Mouse (Mus musculus) kidney, adult 18-20 months (tissue): ENCODE data around the gene Pdgfc.

ENCODE experiments used
- DNase-seq: peaks from one replicate; pipeline ENCODE4 v3.0.0; 2021

The Pdgfc gene

DNA sequence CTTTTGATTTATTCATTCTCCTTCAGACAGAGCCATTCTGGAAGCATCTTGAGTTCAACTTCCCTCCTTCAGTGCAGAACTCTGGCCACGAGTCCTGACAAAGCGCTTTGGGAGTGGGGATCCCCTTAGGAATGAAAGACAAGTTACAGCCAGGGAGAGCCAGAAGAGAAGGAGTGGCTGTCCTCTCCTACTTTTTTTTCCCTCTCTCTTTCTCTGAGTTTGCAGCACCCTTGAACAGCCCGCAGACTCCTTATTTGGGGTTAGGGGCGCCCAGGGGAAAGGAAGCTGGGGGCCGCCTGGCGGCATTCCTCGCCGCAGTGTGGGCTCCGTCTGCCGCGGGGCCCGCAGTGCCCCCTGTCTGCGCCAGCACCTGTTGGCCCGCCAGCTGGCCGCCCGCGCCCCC, at the start of gene Pdgfc:
Pdgfc (plus strand) TSS at position 266 of the 403 bp plus-strand sequence.
- DNase-seq = no peak

DNA sequence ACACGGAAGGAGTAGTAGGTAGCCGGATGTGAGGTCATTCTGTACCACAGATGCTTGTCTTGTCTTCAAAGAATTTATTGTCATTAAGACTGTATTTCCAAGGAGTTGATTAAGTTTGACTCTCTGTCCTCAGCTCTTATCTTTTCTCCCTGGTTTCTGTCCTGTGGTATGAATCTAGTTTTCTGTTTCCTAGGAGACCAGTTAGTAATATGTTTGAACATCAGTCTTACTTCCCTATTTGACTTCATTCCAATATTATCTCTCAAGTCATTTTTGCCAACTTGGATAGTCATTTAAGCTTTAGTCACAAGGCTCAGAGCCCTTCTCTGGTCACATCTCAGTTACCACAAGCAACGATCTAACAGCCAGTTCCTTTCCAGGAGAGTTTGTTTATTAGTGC, 27.0 kb upstream of the Pdgfc start:
- DNase-seq = no peak

DNA sequence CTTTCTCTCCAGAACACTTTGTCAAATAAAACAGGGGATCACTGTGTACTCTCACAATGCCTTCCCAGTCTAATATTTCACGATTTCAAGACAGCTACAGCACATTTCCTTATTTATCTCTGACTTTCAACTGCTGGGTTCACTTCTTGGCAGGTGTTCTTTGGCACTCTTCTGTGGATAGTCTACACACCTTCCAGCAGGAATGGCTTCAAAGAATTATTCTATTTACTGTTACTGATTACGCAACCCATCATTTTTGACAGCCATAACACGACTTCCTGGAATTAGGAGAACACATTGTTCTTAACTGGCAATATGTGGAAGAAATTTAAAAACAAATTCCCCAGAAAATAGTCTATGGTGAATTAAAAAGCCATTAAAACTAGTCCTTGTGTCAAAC, 26.3 kb upstream of the Pdgfc start:
- no peak for DNase-seq

DNA sequence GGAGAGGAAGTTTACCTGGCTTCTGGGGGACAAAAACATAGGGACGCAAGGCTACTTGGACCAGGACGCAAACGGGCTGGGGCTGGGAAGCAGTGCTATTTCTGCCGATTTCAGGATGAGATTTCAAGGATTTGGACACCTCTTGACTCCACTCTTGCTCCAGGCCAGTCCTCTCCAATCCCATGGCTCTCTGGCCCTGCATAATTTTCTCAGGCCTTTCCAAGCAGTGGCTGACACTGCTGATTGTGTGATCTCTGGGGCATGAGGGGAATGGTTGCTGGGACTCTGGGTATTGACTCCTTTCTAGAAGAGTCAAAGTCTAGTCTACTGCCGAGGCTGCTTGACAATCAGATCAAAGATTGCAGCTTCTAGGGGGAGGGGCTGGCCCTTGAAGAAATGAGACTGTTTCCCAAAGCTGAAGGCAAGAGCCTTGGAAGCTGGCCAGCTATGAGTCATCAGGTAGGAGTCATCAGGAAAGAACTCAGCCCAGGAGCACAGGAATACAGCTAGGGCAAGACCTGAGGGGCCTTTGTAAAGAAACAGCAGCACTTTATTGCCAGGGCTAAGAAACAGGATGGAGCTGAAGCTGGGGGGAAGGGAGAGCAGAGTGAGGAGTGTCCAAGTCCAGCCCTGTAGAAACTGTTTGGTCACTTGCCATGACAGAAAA, 18.7 kb upstream of the Pdgfc start:
- peak; percentile 69 for DNase-seq

DNA sequence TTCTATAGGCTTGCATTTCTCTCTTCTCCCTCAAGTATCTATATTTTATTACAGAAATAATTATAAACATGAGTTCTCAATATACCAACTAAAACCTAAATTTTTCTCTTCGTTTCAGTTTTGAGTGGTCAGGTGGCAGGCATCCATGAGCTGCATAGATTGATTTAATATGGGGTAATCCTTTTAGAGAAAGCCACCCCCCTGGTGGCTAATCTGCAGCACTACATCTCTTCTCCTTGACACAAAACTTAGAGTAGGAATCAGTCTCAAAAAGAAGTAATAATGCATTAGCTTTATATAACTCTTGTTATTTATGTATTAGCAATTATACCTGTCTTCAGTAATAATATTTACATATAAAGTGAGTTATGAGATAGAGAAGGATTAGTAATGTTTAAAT, 16.2 kb upstream of the Pdgfc start:
- no peak for DNase-seq

DNA sequence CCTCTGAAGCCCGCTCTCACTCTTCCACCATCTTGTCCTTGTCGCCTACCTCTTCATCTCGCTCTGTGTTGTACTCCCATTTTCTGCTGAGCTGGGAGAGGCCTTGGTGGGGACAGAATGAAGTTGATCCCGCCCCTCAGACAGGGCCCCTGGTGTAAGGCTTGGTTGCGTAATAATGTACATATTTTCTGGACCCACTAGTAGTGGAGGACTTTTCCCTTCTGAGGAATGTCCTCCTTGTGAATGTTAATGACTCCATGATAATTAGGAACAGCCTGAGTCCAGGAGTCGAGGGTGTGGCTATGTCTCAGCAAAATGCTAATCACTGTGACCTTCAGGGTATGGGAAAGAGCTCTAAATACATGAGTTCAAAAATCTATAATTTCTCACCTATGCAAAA, 14.4 kb upstream of the Pdgfc start:
- DNase-seq = no peak

DNA sequence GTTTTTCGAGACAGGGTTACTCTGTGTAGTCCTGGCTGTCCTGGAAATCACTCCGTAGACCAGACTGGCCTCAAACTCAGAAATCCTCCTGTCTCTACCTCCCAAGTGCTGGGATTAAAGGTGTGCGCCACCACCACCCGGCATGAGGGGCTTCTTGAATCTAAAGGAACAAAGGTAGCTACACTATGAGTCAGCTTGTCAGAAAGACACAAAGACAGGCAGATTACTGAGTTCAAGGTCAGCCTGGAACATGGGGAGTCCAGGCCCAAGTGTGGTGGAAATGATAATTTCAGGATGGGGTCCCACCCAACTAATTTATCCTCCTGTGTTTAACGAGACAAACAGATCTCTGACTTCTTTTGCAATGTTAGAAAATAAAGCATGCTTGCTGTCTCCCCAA, 13.9 kb upstream of the Pdgfc start:
- DNase-seq = no peak

DNA sequence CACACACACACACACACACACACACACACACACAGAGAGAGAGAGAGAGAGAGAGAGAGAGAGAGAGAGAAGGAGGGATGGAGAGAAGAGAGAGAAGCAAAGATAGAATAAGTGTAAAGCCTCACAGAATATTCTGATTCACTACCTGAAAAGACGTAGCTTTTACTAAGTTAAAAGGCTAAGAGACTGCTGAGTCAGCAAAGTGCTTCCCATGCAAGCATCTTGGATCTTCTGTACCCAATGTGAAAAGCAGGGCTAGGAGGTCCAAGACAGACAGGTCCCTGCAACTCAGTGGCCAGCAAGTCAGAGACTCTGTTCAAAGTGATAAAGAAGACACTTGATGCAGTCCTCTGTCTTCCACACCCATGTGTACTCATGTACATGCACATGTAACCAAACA, 13.4 kb upstream of the Pdgfc start:
- no peak for DNase-seq

DNA sequence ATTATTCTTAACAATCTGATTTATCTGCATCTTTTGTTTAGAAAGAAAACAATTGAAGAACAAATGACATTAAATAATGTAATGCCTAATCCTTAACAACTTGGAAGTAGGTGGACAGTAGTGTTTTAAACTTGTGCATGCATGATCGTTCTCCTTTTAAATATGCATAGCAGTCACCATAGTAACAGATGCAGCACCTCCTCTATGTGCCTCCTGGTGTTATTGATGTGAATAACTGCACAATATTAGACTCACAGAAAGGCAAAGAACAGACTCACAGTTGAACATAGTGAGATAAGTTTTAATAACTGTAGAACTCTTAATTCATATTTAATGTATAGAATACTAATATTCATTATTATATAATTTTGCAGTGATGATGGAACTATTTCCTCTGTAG, 12.6 kb upstream of the Pdgfc start:
- DNase-seq = no peak

DNA sequence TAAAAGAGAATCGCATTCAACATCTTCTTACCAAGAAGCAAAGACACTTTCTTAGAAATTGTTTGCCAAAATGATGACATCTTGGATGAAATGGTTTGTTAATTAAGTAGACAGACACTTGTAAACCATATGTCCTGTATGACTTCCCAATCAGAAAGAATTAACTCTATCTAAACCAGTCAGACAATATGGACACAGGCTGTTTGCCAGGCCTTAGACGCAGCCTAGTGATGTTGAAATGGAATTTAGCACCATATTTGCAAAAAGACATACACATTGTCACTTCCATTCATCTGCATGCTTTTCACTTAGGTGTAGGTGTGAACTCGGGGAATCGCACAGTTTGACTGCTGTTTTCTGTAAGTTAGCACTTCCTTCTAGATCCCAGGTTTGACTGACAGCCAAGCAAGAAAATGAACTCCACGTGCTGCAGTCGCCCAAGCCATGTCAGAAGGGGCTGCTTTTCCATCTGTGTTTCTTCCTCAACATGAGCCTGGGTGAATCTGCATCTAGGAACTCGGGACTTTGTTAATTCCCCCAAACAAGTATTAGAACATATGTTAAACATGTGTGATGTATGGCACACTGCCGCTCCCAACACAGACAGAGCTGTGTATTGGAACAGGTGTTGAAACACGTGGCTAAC, 10.5 kb upstream of the Pdgfc start:
- DNase-seq = no peak

DNA sequence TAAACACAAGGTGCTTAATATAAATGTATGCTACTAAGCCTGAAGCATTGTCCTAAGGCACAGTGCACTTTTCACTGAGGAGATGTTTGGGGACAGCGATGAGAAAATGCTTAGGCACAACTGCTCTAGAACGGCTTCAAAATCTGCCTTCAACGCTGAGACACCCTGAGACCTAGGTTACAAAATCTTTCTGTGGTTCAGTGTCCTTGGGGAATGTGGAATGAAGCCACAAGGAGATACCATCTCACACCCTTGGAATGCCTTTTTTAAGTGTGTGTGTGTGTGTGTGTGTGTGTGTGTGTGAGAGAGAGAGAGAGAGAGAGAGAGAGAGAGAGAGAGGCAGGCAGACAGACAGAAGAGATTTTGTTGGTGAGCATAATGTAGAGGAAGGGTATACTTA, 7.9 kb upstream of the Pdgfc start:
- DNase-seq = no peak

DNA sequence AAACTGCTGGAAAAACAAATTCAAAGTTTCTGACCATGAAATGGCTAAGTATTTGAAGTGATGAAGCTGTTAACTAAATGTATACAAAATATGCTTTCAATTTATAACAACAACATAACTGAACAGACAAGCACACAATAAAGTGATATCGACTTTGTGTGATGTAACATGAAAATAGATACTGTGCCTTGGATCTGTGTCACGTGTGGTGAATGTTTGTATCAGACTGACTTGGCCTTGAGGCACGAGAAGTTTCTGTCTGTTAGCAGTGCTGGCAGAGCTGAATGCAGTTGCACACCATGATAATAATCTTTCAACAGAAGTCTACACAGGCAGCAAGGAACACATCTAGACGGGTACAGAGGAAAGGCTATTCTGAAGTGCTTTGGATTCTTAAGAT, 6.9 kb upstream of the Pdgfc start:
- DNase-seq = no peak

DNA sequence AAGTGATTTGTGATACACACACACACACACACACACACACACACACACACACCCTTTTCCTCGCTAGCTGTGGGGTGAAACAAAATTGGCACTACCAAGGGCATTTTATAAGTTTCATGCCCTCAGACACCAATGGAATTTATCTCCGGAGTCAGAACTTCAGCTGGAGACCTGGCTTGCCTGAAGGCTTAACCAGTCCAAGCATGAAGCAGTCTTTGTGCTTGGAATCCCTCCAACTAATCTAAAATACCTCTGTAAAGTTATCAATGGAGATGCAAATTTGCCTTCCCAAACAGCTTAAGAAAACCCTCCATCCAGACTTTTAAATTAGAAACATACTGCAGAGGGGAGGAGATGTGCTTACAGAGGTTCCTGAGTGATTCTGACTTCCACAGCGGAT, 6.3 kb upstream of the Pdgfc start:
- no peak for DNase-seq

DNA sequence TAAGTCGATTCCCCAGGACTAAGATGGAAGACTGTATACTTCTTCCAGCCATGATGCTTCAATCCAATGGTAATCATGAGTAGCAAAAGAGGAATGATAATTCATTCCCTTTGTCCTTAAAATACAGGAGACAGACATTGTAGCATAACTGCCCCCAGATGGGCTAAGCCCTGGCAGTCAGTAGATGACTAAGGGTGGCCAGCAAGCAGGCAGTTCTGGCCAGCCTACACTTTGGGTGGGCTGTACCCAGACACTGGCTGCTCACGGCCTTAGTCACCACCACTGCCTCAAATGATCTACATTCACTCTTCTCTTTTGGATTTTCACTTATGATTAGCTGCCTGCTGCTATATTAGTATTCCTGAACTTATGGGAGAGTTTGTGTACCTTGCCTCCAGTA, 5.9 kb upstream of the Pdgfc start:
- DNase-seq = no peak

DNA sequence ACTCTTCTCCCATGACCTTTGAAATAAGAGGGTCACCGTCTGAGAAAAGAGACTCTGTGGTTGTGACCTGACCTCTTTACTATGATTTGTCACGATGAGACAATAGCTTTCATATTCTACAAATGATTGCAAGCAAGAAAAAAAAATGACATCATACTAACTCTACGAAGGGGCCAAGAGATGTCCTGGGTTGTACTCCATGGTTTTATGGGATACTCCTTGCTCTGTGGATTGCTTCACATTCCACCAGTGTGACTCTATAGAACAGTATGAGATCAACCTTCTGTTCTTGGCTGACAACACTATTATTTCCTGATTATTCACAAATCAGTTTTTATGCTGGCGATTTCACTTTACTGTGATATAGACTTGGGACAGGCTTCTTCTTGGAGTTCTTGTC, 4.2 kb upstream of the Pdgfc start:
- no peak for DNase-seq

DNA sequence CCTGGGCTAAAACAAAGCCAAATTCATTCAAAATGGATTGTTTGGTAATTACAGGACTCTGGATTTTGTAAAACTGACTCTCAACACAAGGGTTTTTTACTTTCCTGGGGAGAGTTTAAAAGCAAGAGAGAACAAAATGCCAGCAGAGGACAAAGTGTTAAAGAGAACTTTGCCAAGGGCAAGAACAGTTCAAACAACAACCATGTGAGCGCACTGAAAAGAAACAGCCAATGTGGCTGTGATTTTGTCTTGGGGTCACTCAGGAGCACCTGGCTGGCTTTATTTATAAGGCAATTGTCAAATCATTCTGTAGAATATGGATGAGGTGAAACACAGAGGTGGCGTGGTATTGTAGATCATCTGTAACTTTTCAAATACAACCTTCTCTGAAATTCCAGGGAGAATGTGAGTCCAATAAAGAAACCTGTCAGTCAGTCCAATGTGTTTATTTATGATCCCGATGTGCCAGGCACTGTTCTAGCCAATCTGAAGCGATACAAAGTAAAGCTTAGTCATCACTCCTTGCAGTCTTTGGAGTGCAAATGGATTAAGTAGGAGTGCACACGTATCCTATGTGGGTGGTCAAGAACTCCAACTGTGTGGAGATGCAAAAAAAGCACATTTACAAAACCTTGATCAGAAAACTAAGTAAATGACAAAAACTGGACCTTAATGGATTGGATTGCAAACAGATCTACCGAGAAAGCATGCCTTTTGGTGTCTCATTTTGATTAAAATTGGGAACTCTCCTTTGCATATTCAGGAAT, 1.7 kb upstream of the Pdgfc start:
- DNase-seq = peak; percentile 27

DNA sequence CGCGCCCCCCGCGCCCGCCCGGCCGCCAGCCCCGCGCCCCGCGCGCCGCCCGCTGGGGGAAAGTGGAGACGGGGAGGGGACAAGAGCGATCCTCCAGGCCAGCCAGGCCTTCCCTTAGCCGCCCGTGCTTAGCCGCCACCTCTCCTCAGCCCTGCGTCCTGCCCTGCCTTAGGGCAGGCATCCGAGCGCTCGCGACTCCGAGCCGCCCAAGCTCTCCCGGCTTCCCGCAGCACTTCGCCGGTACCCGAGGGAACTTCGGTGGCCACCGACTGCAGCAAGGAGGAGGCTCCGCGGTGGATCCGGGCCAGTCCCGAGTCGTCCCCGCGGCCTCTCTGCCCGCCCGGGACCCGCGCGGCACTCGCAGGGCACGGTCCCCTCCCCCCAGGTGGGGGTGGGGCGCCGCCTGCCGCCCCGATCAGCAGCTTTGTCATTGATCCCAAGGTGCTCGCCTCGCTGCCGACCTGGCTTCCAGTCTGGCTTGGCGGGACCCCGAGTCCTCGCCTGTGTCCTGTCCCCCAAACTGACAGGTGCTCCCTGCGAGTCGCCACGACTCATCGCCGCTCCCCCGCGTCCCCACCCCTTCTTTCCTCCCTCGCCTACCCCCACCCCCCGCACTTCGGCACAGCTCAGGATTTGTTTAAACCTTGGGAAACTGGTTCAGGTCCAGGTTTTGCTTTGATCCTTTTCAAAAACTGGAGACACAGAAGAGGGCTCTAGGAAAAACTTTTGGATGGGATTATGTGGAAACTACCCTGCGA, 517 bp downstream of the Pdgfc start:
- peak; percentile 84 for DNase-seq

DNA sequence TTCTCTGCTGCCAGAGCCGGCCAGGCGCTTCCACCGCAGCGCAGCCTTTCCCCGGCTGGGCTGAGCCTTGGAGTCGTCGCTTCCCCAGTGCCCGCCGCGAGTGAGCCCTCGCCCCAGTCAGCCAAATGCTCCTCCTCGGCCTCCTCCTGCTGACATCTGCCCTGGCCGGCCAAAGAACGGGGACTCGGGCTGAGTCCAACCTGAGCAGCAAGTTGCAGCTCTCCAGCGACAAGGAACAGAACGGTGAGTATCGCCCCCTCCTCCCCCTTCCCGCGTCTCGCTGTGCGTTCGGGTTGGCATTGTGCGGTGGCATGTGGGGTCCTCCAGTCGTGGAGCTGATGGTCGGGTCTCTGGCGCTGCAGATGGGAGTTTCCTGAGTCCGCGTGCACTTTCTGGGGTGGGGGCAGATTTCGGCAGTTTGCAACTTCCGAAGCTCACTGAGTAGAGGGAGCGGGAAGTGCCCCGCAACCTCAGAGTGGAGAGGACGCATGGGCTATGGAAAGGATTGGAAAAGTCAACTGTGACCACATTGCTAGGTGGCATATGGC, 1.2 kb downstream of the Pdgfc start:
- DNase-seq = peak; percentile 72

DNA sequence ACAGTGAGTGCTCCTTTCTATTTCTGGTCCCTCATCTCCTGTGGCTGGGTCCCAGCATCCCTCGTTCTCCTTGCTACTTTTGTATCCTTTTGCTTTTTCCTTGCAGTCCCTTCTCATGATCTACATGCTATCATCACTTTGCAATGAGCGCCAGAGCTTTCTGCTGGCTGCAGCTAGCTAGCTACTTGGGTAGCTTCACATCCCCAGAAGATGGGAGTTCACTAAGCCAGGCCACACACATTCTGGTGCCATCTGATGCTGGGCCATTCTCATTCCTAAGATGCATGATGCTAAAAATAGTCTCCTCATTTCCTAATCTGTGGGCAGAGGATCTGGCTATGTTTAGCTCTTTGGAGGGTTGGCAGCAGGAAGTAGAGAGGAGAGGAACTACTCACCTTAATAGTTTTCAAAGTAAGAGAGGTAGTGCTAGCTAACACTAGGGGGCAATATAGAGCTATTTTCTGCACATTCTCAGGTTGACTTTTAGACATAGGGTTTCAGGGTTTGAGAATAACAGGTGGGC, 3.0 kb downstream of the Pdgfc start:
- peak; percentile 46 for DNase-seq

DNA sequence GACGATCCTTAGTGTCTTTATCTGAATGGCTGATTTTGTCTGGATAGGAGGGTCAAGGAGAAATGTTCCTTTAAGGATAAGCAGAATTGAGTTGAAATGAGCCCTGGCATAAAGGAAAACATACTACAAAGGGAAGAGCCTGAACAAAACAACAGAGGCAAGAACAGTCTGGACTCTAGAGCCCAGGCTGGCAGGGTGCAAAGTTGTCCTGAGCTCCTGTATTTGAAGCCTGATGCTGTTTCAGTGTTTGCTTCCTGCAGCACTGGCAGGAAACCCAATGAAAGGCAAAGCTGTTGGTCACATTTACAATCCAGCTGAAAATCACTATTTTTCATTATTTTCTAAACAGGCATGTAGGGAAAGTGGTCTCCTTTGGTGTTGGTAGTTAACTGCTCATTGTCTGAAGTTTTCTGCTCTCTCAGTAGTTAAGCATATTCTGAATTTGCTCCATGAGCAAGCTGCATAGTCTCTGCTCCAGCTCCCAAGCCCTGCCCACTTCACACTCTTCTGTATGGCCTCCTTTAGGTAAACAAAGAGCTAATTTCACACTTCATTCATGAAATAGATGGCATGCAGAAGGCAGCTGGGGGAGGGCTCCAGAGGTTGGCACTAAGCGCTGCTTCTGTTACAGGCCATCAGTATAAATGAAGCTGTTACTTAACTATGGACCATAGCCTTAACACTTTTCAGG, 8.6 kb downstream of the Pdgfc start:
- no peak for DNase-seq

DNA sequence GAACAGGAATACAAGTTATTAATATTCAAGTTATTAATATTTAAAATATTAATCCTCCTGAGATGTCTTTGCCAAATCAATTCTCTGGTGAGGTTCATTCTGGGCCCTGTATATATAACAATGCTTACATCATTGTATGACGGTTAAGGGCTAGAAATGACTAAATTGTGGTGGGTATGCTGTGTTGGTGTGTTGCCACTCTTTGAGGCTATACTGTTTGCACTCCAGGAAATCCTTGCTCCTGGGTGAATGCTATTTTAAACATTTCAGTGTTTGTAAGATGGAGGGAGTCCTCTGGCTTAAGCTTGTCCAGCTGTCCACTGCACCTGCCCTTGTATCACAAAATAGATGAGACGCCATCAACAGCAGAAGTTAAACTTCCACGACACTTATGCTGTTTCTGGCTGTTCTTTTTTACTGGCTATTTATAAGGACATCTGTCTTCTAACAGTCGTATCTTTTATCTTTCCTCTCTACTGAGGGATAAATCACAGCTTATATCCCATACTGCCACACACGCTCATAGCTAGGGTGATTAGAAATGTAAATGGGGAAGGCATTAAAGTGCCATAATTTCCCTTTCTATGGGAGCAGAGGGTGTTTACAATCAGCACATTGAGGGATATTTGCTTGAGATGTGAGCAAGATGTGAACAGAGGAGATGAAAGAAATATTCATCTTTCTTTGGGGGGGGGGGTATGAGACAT, 9.3 kb downstream of the Pdgfc start:
- no peak for DNase-seq
